Mouse (Mus musculus): ENCODE data around the gene Chmp2a.
"Not testable (repeated sequence)": the region's sequence is repeated elsewhere in the genome, so short reads cannot be mapped to it uniquely, and the experiment has no call there.

The Chmp2a gene

DNA sequence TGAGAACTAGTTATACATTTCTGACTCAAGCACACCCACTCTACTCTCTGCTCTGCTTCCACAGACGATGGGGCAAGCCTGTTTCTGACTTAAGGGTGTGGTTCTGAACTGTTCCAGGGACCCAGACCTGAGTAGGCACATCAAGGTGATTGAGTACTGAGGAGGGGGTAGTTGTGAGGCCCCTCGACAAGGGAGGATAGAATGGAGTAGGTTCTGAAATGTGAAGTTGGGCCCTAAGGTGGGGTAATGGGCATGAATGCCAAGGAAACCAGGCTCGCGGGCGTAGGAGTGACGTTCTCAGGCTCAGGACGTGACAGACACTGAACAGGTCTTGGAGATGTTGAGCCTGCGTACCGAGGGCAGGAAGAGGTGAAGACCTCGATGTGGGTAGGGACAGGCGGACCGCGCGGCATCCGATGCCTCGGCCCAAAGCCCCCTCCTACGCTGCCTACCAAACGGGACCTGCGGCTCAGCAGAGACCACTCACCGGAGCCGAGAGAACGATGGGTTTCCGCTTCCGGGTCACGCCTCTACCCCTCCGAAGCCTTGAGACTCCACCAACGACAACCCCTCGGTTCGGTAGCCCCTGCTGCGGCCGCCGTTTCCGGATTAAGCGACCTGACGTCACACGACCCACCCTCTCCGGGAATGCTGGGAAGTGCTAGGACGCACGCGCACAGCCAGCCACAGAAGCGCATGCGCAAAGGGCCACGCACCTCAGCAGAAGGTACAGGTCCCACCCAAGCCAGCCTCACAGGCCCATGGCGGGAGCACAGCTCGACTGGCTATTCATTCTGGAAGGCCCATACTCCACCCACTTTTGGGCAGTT is at the start of gene Chmp2a:
Gene Chmp2a, minus strand, starts transcription at position 660 of the 830 bp plus-strand sequence.
- peak; percentile 98 for DNase-seq

DNA sequence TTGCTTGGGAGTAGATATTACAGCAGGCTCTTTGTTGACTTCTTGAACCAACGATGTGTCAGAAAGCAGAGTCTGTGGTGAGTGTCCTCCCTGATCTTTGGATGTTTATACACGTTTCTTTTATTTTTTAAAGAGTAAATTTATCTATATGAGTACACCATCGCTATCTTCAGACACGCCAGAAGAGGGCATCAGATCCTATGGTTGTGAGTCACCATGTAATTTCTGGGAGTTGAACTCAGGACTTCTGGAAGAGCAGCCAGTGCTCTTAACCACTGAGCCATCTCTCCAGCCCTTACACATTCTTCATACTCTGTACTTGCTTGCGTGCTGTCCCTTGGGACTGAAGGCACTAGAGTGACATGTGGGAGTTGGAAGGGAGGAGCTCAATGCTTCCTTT is 37.7 kb upstream of the Chmp2a start:
- DNase-seq: no peak

DNA sequence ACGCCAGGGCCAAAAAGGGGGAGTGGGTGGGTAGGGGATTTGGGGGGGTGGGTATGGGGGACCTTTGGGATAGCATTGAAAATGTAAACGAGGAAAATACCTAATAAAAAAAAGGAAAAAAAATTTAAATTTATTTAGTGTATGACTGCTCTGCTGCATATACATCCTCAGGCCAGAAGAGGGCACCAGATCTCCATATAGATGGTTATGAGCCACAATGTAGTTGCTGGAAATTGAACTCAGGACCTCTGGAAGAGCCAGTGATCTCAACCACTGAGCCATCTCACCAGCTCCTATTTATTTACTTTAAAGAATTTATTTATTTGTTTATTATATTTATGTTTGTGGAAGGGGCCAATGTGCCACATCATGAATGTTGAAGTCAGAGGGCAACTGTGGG is 28.8 kb upstream of the Chmp2a start:
- not testable (repeated sequence) for DNase-seq

DNA sequence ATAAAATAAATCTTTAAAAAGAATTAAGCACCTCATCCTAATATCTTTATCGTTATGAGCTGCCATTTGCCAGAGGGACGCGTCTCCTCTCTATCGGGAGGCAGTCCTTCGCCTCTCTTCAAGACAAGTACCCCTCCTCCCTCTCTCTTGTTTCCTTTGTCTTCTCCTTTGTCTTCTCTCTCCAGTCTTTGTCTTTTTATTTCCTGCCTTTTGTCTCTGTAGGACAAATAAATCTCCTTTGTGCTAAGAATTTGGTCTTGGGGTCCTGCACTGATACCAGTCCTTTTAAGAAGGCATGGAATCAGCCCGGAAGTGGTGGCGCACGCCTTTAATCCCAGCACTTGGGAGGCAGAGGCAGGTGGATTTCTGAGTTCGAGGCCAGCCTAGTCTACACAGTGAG is 24.9 kb upstream of the Chmp2a start:
- DNase-seq: no peak

DNA sequence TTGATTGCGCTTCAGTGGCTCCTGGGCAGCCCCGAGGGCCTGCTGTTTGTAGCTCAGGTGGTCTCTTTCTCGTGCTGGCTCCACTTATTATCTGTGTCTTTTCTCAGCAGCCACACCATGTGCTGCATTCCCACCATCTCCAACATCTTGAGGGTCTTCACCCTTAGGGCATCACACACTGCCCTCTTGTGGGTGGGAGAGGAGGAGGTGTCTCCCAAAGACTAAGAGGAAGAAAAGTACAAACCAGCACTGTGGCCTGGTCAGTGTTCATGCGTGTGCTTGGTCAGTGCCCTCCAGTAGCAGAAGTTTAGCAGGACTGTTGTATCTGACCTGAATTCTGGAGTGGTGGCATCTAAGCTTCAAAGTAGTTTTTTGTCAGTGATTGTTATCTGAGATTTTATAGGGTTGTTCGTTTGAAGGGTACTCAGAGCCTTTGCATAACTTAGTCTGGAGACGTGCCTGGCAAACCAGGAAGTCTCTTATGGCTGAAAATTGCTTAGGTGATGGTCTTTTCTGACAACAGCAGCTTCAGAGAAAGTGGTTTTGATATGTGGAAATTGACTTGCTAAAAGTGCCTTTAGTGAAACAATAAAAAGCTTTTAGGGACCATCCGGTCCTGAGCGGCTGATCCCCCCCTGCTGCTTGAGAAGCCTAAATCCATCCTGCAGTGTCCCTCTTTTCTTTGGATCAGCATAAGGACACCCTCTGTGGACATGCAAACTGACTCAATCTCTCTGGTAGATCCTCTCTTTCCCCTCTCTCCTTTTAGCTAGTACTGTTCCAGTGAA is 22.5 kb upstream of the Chmp2a start:
- DNase-seq: no peak

DNA sequence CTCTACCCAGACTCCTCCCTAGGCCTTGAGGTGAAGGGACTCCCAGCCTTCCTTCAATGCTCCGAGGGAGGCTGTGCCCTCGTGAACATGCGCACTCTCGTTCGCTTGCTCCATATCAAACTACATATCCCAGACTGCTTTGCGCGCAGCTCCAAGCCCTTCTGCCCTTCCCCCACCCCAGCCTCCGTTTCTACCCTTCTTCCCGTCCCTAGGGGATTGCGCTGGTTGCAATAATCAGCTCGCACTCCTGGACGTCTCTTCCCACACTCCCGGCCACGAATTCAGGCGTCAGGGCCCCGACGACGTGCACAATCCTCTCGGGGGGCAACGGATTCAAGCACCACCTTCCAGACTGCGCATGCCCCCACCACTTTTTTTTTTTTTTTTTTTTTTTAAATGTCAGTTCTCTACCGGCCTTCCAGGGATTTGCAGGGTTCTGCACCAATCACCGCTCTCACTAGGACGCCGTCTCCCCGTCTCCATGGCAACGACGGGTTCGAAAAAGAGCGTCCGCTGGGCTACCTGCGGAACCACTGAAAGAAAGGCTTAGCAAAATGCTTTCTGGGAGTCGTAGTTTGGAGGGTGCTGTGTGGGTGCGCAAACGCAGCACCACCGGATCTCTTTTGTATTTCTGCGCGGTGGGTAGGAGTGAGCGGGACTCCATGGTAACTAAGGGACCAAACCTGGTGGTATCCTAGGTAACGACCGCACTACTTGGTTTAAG is 19.8 kb upstream of the Chmp2a start, which contains the start of gene Mzf1:
Gene Mzf1, minus strand, starts transcription at position 478 of the 724 bp plus-strand sequence.
- DNase-seq: peak; percentile 92

DNA sequence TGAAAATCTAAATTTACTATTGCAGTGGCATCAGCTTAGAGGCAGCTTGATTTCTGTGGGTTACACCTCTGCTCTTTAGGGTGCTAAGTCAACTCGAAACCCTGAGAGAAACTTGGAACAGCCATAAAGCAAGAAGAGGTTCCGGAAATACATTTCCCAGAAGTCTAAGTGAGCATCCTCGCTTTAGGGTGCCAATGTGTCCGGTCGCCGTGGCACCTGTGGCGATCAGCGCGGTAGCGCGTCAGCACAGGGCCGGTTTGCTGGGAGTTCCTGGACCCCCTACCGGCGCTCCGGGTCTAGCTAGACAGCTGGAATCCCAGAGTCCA is 19.3 kb upstream of the Chmp2a start:
- no peak for DNase-seq

DNA sequence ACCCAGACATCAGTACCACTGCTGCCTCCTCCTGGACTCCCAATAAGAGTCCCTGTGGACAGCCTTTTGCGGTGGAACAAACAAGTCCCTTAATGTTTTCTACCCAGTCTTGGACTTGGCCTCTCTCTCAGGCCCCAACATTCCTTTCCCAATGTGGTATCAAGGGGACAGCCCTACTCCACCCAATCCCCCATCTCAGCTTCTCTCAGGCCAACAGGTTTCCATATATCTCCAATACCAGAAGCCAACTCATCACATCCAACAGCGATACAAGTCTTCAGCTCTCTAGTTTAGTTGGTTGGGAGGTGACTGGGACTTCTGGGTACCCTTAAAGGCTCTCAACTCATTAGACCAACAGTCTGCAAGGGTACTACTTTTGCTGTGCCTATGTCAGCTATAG is 18.9 kb upstream of the Chmp2a start:
- no peak for DNase-seq

- no peak for DNase-seq
Measured at GRCm38 (mm10) chr7:13053001-13053400, 18.4 kb upstream of the Chmp2a start.

DNA sequence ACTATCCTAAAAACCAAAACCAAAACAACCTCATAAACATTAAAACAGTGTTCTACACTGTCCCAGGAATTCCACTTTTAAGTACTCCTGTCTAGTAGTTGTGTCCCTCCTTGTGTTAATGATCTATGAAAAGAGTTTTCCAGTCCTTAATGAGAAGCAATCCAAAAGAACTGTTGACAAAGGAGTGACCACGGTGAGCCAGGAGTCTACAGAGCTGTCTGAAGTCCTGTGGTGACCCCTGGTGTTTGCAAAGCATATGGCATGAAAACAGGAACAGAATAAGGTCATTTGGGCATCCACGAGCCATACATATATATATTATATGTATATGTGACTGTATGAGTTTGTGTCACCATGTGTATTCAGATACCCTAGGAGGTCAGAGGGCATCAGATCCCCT is 11.5 kb upstream of the Chmp2a start:
- DNase-seq: no peak

DNA sequence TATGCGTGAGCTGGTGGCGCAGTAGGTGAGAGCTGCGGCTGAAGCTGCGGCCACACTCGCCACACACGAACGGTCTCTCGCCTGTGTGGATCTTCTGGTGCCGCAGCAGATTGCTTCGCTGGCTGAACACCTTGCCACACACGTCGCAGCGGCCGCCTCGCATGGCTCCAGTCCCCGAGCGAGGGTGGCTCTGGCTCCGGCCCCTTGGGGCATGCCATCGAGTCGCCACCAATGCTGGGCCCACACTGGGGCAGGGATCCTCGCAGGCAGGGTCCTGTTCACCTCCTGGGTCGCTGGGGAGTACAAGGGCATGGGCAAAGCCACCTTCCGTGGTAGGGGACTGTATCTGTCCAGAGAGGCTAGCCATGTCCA is 9.6 kb upstream of the Chmp2a start:
- no peak for DNase-seq

DNA sequence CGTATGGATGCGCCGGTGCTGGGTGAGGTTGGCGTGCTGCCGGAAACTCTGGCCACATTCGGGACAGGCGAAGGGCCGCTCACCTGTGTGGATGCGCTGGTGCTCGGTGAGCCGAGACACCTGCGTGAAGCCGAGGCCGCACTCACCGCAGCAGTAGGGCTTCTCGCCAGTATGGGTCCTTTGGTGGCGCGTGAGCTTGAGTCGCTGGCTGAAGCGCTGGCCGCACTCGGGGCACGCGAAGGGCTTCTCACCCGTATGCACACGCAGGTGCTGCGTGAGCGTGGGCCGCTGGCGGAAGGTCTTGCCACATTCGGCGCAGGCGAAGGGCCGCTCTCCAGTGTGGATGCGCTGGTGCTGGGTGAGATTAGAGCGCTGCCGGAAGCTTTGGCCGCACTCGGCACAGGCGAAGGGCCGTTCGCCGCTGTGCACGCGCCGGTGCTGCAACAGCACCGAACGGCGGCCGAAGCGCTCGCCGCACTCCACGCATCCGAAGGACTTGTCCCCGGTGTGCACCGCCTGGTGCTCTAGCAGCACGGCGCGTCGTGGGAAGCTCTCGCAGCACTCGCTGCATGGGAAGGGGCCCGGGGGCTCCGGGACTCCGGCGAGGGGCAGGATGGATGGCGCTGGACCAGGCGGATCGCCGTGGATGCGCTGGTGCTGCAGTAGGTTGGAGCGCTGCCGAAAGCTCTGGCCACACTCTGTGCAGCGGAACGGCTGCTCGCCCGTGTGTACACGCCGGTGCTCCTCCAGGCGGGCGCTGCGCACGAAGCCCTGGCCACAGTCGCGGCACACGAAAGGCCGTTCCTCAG is 9.0 kb upstream of the Chmp2a start:
- peak; percentile 69 for DNase-seq

DNA sequence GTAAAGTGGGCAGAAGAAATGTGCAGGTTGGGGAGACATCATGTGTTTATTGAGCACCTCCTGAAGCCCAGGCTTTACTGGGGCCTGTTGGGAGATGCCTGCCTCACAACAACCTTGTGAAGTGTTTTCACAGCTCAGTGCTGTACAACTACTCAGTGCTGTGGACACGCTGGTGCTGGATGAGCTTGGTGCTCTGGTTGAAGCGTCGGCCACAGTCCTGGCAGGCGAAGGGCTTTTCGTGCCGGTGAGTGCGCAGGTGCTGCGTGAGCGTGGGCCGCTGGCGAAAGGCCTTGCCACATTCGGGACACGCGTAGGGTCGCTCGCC is 8.5 kb upstream of the Chmp2a start:
- DNase-seq: no peak

GRCm38 (mm10) chr7:13042511-13042910 is 7.9 kb upstream of the Chmp2a start:
- no peak for DNase-seq

- no peak for DNase-seq
Measured at GRCm38 (mm10) chr7:13041256-13041655, 6.6 kb upstream of the Chmp2a start.

GRCm38 (mm10) chr7:13039181-13039580 is 4.6 kb upstream of the Chmp2a start:
- no peak for DNase-seq

- no peak for DNase-seq
Measured at GRCm38 (mm10) chr7:13038621-13039169, 4.1 kb upstream of the Chmp2a start.

GRCm38 (mm10) chr7:13037901-13038555 is 3.4 kb upstream of the Chmp2a start, which contains the start of gene Ube2m:
Gene Ube2m, minus strand, starts transcription at chr7:13038275.
- DNase-seq: peak; percentile 99

DNA sequence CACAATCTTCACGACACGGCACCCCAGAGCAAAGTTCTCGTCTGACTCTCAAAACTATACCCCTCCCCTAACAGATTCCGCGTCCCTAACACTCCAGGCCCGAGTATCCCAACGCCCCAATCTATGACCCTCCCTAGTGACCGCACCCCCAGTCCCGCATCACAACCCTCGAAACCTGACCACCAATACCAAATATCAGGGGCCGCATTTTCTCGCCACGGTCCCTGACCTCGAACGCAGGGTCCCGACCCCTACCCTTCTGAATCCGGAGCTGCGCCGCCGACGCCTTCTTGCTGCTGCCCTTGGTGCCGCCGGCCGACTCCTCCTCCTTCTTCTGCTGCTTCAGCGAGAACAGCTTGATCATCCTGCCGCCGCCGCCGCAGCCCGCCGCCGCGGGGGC is 2.8 kb upstream of the Chmp2a start:
- DNase-seq: no peak

DNA sequence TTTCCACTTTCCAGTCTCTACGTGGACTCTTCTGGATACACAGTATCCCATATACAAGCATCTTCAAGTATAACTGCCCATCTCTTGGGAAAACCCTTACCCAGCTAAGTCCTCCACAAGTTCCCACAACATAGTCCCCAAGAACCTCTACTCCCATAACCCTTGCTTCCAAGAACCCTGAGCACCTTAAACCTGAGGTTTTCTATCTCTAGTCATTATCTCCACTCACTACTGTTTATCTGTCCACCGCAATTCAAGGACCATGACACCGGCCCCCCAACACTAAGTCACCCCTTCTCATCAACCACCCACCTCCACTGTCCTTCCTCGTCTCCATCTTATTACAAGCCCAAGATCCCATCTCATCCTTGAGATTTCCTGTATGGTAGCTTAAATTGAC is 2.2 kb upstream of the Chmp2a start:
- no peak for DNase-seq

- DNase-seq: no peak
Measured at GRCm38 (mm10) chr7:13035211-13035855, 726 bp upstream of the Chmp2a start.

Measured in right cerebral cortex, postnatal 25 days (tissue).